Mouse (Mus musculus): ENCODE data around the gene B3glct. TPM values are rescaled to one million over a fixed set of nuclear protein-coding genes. Genes with fewer than 3 reads are reported as not detected.

The B3glct gene
- 1 to 10 TPM; 1.7 to 3.8 (median 2.8) TPM for polyA plus RNA-seq (2017; shearing (Covaris generic))

- ATAC-seq: peak; percentile 89
These were observed at the start of gene B3glct for GRCm38 (mm10) chr5:149678100-149678989. Gene B3glct, plus strand, starts transcription at chr5:149678230.

GRCm38 (mm10) chr5:149634409-149635035, 43.5 kb upstream of the B3glct start:
- ATAC-seq: no peak

DNA sequence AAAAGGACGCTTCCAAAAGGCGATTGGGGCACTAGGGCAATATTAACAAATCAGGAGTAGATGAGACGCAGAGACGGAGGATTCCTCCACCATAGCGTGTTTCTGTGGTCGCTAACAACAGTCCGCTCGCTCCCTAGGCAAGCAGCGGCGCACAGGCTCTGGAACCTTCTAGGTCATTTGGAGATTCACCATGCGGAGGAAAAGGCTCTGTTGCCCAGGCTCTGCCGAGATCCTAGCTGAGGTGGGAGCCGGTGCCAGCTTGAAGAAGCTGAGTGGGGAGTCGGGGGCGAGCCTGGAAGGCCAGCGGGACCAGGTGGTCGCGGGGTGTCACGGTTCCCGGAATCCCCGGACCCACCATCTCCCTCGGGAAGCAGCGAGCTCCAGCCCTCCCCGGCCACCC, 42.5 kb upstream of the B3glct start:
- no peak for ATAC-seq

- peak; percentile 88 for ATAC-seq
These were observed 41.7 kb upstream of the B3glct start, which contains the start of gene Hsph1 for GRCm38 (mm10) chr5:149636075-149636920. Gene Hsph1, minus strand, starts transcription at chr5:149636376.

GRCm38 (mm10) chr5:149637306-149637705, 40.7 kb upstream of the B3glct start:
- ATAC-seq: no peak

DNA sequence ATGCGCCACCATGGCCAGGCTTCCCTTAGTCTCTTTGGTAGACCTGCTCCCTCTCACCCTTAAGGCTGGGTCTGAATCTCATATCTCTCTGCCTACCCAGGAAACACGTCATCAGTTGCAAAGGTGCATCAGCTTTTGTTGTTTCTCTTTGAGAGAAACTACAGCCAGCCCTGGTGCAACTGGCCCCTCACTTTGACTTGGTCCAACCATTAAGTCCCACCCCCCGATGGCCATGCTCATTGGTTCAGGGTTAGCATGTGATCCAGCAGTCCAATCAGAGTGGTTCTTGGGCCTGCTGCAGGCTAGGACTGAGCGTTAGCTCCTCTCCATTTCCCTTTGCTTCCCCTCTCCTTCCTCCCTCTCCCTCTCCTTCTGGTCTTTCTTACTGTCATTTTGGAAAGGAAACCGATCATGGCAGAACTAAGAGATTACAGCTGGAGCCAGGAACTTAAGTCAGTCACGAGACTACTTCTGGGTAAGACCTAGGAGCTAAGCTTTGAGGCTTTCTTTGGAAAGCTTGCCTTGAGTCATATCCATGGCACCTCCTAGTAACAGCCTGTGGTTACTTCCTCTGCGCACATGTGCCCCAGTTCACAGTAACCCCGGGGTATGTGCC, 36.6 kb upstream of the B3glct start:
- ATAC-seq: no peak

GRCm38 (mm10) chr5:149642366-149642765, 35.7 kb upstream of the B3glct start:
- ATAC-seq: no peak

DNA sequence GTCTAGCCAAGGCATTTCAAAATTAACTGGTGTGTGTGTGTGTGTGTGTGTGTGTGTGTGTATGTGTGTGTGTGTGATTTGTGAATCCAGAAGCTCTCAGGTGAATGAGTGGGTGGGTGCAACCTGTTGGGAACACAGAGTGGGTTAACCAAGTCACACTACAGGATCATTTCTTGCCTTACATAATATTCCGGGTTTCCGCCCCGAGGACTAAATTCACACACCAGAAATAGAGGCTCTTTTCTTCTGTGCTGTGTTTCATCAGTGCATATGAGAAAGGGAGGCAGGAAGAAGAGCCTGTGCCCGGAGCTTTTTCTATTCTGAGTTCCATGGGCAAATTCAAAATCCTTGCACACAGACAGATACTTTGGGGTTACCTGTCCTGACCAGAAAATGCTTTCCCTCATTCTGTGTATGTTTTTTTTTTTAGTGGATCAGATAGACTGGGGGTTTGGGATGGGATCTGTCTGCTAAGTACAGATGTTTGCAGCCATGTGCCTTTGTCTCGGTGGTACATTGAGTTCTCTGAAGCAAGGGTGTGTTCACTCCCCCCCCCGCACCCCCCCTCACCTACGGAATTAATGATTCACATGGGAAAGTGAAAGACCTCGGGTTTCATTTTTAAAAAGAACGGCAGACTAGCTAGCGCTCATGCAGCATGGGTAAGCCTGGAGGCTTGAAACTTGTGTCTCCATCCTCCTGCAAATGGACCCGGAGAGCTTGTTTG, 35.1 kb upstream of the B3glct start:
- ATAC-seq: no peak

GRCm38 (mm10) chr5:149647367-149648115, 30.5 kb upstream of the B3glct start:
- ATAC-seq: no peak

DNA sequence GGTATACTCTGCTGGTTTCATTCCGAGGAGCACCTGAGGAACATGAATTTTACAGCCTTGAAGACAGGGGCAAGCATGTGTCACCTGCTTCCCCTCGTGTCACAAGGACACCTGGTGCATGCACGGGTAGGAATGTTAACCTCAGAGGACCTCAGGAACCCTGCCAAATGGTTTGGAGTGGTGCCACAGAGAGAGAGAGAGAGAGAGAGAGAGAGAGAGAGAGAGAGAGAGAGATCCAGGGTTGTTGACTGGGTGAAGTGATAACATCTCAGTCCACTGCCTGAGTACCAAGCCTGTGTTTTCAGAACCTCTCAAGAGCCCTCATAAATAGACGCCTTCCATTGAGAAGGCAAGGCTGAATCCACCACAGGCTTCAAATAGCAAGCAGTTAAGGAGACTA, 29.8 kb upstream of the B3glct start:
- no peak for ATAC-seq

- ATAC-seq: no peak
These were observed 29.1 kb upstream of the B3glct start for GRCm38 (mm10) chr5:149648895-149649406.

DNA sequence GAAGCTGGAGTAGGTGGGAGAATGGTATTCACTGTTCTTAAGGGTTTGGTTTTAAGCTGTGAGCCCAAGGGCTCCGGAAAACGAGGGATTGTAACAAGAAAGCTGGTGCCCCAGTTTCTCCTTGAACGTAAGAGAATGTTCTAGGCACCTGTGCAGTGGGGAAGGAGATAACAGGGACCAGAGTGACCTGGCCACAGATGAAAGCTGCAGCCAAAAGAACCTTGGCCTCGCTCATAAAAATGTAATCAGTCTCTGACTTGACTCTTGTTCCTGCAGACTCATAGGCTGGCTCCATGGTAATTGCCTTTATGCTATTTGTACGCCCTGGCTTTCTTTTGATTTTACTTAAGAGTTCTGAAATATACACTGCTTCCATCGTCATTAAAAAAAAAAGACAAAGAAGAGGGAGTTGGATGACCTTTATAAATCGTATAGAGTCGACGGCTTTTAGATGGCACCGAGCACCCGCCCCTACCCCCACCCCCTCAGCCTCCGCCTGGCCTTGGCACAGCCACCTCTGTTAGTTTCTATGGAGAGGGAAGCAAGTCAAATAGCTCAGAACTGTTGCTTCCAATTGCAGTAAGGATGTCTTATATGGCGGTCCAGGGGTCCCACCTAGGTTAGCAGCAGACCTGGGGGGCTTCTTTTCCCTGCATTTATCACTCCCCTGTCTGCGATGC, 28.4 kb upstream of the B3glct start:
- ATAC-seq: no peak

DNA sequence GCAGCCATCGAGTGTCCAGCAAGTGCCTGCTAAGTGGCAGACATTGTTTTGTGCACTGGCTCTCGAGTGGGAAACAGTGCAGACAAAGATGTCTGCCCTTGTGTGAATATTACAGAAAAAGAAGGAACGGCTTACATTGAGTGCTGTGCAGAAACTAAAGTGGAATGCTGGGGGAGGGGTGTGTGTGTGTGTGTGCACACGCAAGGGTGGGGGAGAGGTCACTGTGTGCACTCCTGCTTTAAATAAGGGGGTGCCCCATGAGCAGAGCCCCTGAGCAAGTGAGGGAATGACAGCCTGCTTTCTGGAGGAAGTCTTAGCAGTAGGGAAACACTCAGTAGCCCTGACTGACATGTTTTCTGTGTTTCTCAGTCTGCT, 27.9 kb upstream of the B3glct start:
- ATAC-seq: no peak

- no peak for ATAC-seq
These were observed 22.4 kb upstream of the B3glct start for GRCm38 (mm10) chr5:149655636-149656035.

- ATAC-seq: no peak
These were observed 20.0 kb upstream of the B3glct start for GRCm38 (mm10) chr5:149658022-149658421.

- no peak for ATAC-seq
These were observed 19.2 kb upstream of the B3glct start for GRCm38 (mm10) chr5:149658741-149659413.

- ATAC-seq: no peak
These were observed 18.6 kb upstream of the B3glct start for GRCm38 (mm10) chr5:149659414-149659780.

DNA sequence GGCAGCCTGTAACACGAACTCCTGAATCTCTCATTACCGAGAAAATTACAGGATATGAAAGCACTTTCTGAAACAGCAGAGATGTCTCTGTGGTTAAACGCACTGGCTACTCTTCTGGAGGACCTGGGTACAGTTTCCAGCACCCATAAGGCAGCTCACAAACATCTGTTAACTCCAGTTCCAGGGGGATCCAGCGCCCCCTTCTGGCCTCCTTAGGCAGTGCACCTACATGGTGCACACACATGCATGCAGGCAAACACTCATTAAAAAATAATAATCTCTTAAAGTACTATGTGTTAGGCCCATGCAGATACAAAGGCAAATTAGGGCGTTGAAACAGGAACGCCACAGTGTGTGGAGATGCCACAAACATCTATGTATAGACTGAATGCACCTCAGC, 16.6 kb upstream of the B3glct start:
- ATAC-seq: no peak

DNA sequence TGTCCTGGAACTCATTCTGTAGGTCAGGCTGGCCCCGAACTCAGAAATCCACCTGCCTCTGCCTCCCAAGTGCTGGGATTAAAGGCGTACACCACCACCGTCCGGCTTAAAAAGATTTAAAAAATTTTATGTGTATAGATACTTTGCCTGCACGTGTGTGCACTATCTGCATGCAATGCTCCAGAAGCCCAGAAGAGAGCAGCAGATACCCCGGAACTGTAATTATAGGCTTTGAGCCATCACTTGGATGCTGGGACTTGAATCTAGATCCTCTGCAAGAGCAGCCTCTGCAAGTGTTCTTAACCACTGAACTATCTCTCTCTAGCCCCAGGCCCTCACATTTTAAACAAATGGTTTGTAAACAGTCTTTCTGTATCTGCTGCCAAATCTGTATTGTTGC, 15.1 kb upstream of the B3glct start:
- no peak for ATAC-seq

DNA sequence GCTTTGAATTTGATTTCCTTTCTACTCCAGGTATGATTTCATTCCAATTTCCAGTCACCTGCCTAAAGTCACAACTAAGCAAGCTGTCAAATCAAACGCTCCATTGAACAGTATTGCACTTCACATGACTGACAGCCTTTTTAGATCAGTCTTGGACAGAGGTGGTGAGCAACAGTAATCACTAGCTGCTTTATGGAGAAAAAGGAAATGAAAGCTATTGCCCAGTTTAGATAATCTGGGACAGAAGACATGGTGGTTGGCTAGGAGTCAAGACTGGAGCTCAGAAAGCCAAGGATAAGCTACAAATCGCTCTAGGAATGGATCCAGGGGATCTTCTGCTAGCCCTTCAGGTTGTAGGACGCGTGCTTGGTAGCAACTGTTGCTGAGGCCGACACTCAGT, 14.6 kb upstream of the B3glct start:
- ATAC-seq: no peak
